Mouse (Mus musculus) cerebellum, adult 11-12 months (tissue): ENCODE results near the gene Dab1.

ENCODE experiments used
- DNase-seq: peaks from one replicate; pipeline ENCODE4 v3.0.0; 2022

The Dab1 gene

GRCm38 (mm10) chr4:104461106-104462011, 842.2 kb downstream of the Dab1 start:
- peak; percentile 67 for DNase-seq

GRCm38 (mm10) chr4:104462932-104463780, 844.0 kb downstream of the Dab1 start:
- peak; percentile 6 for DNase-seq

GRCm38 (mm10) chr4:104463781-104464170, 844.6 kb downstream of the Dab1 start:
- DNase-seq, result peak; percentile 19

GRCm38 (mm10) chr4:104465594-104465993, 846.4 kb downstream of the Dab1 start:
- DNase-seq, result no peak

GRCm38 (mm10) chr4:104468666-104469065, 849.5 kb downstream of the Dab1 start:
- DNase-seq, result peak; percentile 80

- DNase-seq, result no peak
Measured at GRCm38 (mm10) chr4:104472915-104473314, 853.8 kb downstream of the Dab1 start.

GRCm38 (mm10) chr4:104476841-104477240, 857.7 kb downstream of the Dab1 start:
- no peak for DNase-seq

- DNase-seq, result no peak
Measured at GRCm38 (mm10) chr4:104483948-104484347, 864.8 kb downstream of the Dab1 start.

GRCm38 (mm10) chr4:104497221-104497620, 878.1 kb downstream of the Dab1 start:
- no peak for DNase-seq

GRCm38 (mm10) chr4:104500112-104500511, 881.0 kb downstream of the Dab1 start:
- no peak for DNase-seq

GRCm38 (mm10) chr4:104500646-104501045, 881.5 kb downstream of the Dab1 start:
- no peak for DNase-seq

GRCm38 (mm10) chr4:104501245-104501644, 882.1 kb downstream of the Dab1 start:
- DNase-seq, result no peak

- DNase-seq, result no peak
Measured at GRCm38 (mm10) chr4:104504916-104505315, 885.8 kb downstream of the Dab1 start.

GRCm38 (mm10) chr4:104509230-104509985, 890.2 kb downstream of the Dab1 start:
- no peak for DNase-seq

GRCm38 (mm10) chr4:104511855-104512254, 892.7 kb downstream of the Dab1 start:
- no peak for DNase-seq

GRCm38 (mm10) chr4:104512513-104512912, 893.4 kb downstream of the Dab1 start:
- DNase-seq, result no peak

- no peak for DNase-seq
Measured at GRCm38 (mm10) chr4:104513622-104514021, 894.5 kb downstream of the Dab1 start.

- DNase-seq, result no peak
Measured at GRCm38 (mm10) chr4:104514568-104515000, 895.4 kb downstream of the Dab1 start.

GRCm38 (mm10) chr4:104515681-104516080, 896.5 kb downstream of the Dab1 start:
- DNase-seq, result no peak

GRCm38 (mm10) chr4:104522324-104522723, 903.2 kb downstream of the Dab1 start:
- DNase-seq, result no peak

GRCm38 (mm10) chr4:104523776-104524175, 904.6 kb downstream of the Dab1 start:
- DNase-seq, result peak; percentile 60

GRCm38 (mm10) chr4:104529905-104530646, 910.9 kb downstream of the Dab1 start:
- no peak for DNase-seq
